Comparison of ENCODE assay signal across 13 mouse cellular contexts in the genomic region with DNA sequence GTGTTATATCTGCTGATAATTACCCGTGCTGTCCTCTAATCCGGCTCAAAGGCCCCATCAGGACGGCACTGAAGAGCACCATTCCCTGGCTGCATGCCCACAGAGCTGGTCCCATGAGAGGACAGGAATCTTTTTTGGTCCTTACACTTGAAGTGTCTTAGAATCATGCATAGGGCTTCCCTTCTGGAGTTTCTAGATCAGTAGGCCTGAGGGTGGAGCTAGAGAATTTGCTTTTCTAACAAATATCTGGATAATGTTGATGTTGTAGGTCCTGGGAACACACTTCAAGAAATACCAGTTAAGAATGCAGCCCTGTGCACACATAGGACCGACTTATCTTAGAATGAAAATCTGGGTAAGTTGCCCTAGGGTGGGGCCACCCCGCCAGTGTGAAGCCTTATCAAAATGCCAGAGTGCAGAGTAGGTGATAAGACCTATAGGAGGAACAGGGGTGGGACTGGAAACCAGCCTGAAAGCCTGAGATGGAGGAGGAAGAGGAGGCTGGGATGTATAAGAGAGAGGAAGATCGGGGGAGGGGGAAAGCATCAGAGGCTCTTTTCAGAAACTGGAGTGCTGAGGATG.
DNase-seq lines count a peak whose midpoint lies in the region; ATAC-seq and TF ChIP-seq lines count a peak whose summit lies in the region.
"Had no signal": no experiment of that assay in that cellular context is flagged by ENCODE, and none has a peak within 500 bp of the region (broad histone marks: within the 10 kb centered on the region; RNA-seq: fewer than 3 reads in every experiment).

No protein-coding gene starts in this region.

- ATAC-seq in hindbrain, postnatal 0 days: no peak
- ATAC-seq in intestine, embryonic 15.5 days: peak; percentile 88

- TF ChIP-seq CTCF in hindbrain, postnatal 0 days (IDR thresholded peaks at IDR 0.05; ENCODE audit: low read depth): no peak

- no peak overlapping the region for H3K4me2 ChIP-seq in hindbrain, postnatal 0 days (ENCODE audit: low read depth, low read length)
- H3K4me2 ChIP-seq in intestine, embryonic 15.5 days (replicated peaks): no peak overlapping the region
- H3K4me2 ChIP-seq: embryonic facial prominence, embryonic 15.5 days had no signal

- no peak overlapping the region for H3K4me3 ChIP-seq in hindbrain, embryonic 10.5 days
- H3K4me3 ChIP-seq in hindbrain, postnatal 0 days (ENCODE audit: low read length): no peak overlapping the region
- H3K4me3 ChIP-seq in intestine, embryonic 15.5 days (replicated peaks): no peak overlapping the region
- H3K4me3 ChIP-seq: embryonic facial prominence, embryonic 15.5 days; megakaryocyte, embryonic 14.5 days had no signal

- H3K9ac ChIP-seq in hindbrain, postnatal 0 days (replicated peaks; ENCODE audit: low read length): no peak overlapping the region
- no peak overlapping the region for H3K9ac ChIP-seq in intestine, embryonic 15.5 days
- H3K9ac ChIP-seq: embryonic facial prominence, embryonic 15.5 days had no signal

- WGBS in hindbrain, embryonic 10.5 days: 71% methylated on average over 6 of the region's 6 CpGs
- 61% methylated on average over 6 of the region's 6 CpGs for WGBS in hindbrain, postnatal 0 days
- WGBS in intestine, embryonic 15.5 days: 47% methylated on average over 6 of the region's 6 CpGs

- H3K27me3 ChIP-seq in hindbrain, embryonic 10.5 days (ENCODE audit: insufficient read depth, poor library complexity, severe bottlenecking): peaks cover 33% of the 10 kb centered on the region
- H3K27me3 ChIP-seq in hindbrain, postnatal 0 days (ENCODE audit: insufficient read depth, low read length): no peaks in the 10 kb centered on the region
- H3K27me3 ChIP-seq in intestine, embryonic 15.5 days (replicated peaks): no peaks in the 10 kb centered on the region
- H3K27me3 ChIP-seq: embryonic facial prominence, embryonic 15.5 days had no signal

- H3K36me3 ChIP-seq in hindbrain, embryonic 10.5 days: no peaks in the 10 kb centered on the region
- no peaks in the 10 kb centered on the region for H3K36me3 ChIP-seq in hindbrain, postnatal 0 days (ENCODE audit: insufficient read depth, low read length)
- H3K36me3 ChIP-seq in intestine, embryonic 15.5 days: no peaks in the 10 kb centered on the region
- H3K36me3 ChIP-seq: embryonic facial prominence, embryonic 15.5 days had no signal

- H3K27ac ChIP-seq in hindbrain, embryonic 10.5 days: peak overlapping the region; percentile 29; the same call in 1 of the 2 replicates
- no peak overlapping the region for H3K27ac ChIP-seq in hindbrain, postnatal 0 days
- H3K27ac ChIP-seq in intestine, embryonic 15.5 days: no peak overlapping the region
- H3K27ac ChIP-seq: embryonic facial prominence, embryonic 15.5 days had no signal

- no peak for DNase-seq in hindbrain, embryonic 10.5 days (ENCODE audit: low spot score)
- DNase-seq in hindbrain, postnatal 0 days (ENCODE audit: low spot score): no peak
- peak; percentile 36 for DNase-seq in NIH3T3 (ENCODE audit: low read depth)
- DNase-seq in lung, postnatal 25 days (ENCODE audit: low spot score): peak; percentile 7
- DNase-seq in cerebellum, adult 18-20 months: no peak
- DNase-seq in right cerebral cortex, postnatal 4 days: no peak
- DNase-seq in ovary, adult 18-20 months (ENCODE audit: low spot score): no peak
- DNase-seq: cerebellum, adult 11-12 months; kidney, adult 9 months; thymus, adult 2 months had no signal

- peaks cover 49% of the 10 kb centered on the region for H3K4me1 ChIP-seq in hindbrain, embryonic 10.5 days (replicated peaks)
- no peaks in the 10 kb centered on the region for H3K4me1 ChIP-seq in hindbrain, postnatal 0 days (ENCODE audit: insufficient read depth, low read length)
- peaks cover 9% of the 10 kb centered on the region for H3K4me1 ChIP-seq in intestine, embryonic 15.5 days (replicated peaks)
- H3K4me1 ChIP-seq: megakaryocyte, embryonic 14.5 days had no signal

- H3K9me3 ChIP-seq in hindbrain, embryonic 10.5 days: no peaks in the 10 kb centered on the region
- no peaks in the 10 kb centered on the region for H3K9me3 ChIP-seq in hindbrain, postnatal 0 days (ENCODE audit: low read length)
- no peaks in the 10 kb centered on the region for H3K9me3 ChIP-seq in intestine, embryonic 15.5 days
- H3K9me3 ChIP-seq: embryonic facial prominence, embryonic 15.5 days had no signal

Comparison
In these comparisons a context has a peak if more than half of its experiments do, and no peak if none do; other contexts are left out.
1. DNase-seq: peak in NIH3T3 (single experiment) and lung, postnatal 25 days (single experiment); none in hindbrain, embryonic 10.5 days (single experiment), hindbrain, postnatal 0 days (single experiment), cerebellum, adult 18-20 months (0 of 2), right cerebral cortex, postnatal 4 days (single experiment) and ovary, adult 18-20 months (single experiment).